Mouse (Mus musculus): ENCODE data around the gene Ankrd55. TPM values are rescaled to one million over a fixed set of nuclear protein-coding genes. Genes with fewer than 3 reads are reported as not detected.

Ankrd55 gene
- 0.08 and 0.33 TPM in 2 replicates for polyA plus RNA-seq (2015; fragmentation: Nextera tagmentation; extraction: Ambion mirVana)

- ATAC-seq (ENCODE audit: low FRiP score, low TSS enrichment) (peak; percentile 93), DNase-seq (ENCODE audit: low spot score) (peak; percentile 83)
- H3K4me1 ChIP-seq (replicated peaks; ENCODE audit: control insufficient read depth, insufficient read depth): no peaks in the 10 kb centered on the region
- H3K27me3 ChIP-seq (ENCODE audit: control insufficient read depth, insufficient read depth, low read length): no peaks in the 10 kb centered on the region
- H3K9me3 ChIP-seq (ENCODE audit: control insufficient read depth, low read length): no peaks in the 10 kb centered on the region
- WGBS: 14% methylated on average over 22 of the region's 22 CpGs
- no peaks in the 10 kb centered on the region for H3K36me3 ChIP-seq (ENCODE audit: control insufficient read depth, insufficient read depth, low read length)
- TF ChIP-seq CTCF (IDR thresholded peaks at IDR 0.05; ENCODE audit: low read depth): no peak
- TF ChIP-seq EP300 (optimal IDR thresholded peaks at IDR 0.05): no peak
- H3K4me2 ChIP-seq (replicated peaks; ENCODE audit: low read depth): peak within 1 kb of the TSS; percentile 48
- H3K9ac ChIP-seq (ENCODE audit: low read length): no peak within 1 kb of the TSS
- no peak within 1 kb of the TSS for H3K4me3 ChIP-seq (ENCODE audit: low read depth, low read length)
- no peak within 1 kb of the TSS for H3K27ac ChIP-seq (replicated peaks)
These were observed at the start of gene Ankrd55 for GRCm38 (mm10) chr13:112288225-112289178. Gene Ankrd55 (plus strand): TSS chr13:112288451.

DNA sequence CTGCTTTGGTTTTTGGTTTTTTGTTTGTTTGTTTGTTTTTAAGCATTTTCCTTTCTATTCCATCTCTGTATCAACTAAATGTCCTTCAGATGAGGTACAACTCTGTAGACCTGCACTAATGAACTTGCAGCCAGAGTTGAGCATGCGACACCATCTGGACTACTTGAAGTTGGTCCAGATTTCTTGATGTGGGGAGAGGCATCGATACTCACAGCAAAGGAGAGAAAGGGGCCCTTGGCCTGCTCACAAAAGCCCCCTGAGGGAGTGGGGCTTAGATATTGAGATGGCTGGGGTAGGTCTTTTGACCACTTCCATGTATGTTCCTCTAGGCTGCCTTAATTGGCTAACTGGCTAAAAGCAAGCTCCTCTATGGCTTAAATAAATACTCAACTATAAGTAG lies 49.0 kb upstream of the Ankrd55 start:
- no peak for TF ChIP-seq CTCF (IDR thresholded peaks at IDR 0.05; ENCODE audit: low read depth)
- no peak for TF ChIP-seq EP300 (optimal IDR thresholded peaks at IDR 0.05)
- Histone ChIP-seq H3K9ac (ENCODE audit: low read length) (no peak overlapping the region), H3K4me2 (replicated peaks; ENCODE audit: low read depth) (no peak overlapping the region), H3K27ac (replicated peaks) (no peak overlapping the region), H3K9me3 (ENCODE audit: control insufficient read depth, low read length) (no peaks in the 10 kb centered on the region), H3K4me3 (ENCODE audit: low read depth, low read length) (no peak overlapping the region), H3K4me1 (replicated peaks; ENCODE audit: control insufficient read depth, insufficient read depth) (no peaks in the 10 kb centered on the region), H3K36me3 (ENCODE audit: control insufficient read depth, insufficient read depth, low read length) (no peaks in the 10 kb centered on the region), H3K27me3 (ENCODE audit: control insufficient read depth, insufficient read depth, low read length) (no peaks in the 10 kb centered on the region)
- no peak for ATAC-seq (ENCODE audit: low FRiP score, low TSS enrichment)
- WGBS: 91% methylated on average over 2 of the region's 2 CpGs
- no peak for DNase-seq (ENCODE audit: low spot score)

DNA sequence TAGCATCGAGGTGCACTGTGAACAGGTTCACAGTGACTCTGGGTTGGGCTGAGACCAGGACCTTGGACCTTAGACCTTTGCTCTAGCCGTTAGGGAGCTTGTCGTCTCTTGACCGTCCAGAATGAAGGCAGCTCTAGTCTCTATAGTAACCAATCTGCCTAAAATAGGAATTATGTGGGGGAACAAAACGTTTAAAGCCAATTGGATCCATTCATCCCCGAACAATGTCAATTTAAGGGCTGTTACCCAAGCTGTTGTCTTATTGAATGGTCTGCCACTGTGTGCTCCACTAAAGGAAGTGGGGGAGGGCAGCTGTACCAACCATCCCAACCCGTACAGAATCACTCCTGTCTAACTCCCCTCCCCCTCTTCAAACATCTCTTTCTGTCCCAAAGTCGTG lies 46.8 kb upstream of the Ankrd55 start:
- no peak for TF ChIP-seq CTCF (IDR thresholded peaks at IDR 0.05; ENCODE audit: low read depth)
- TF ChIP-seq EP300 (optimal IDR thresholded peaks at IDR 0.05): no peak
- H3K4me3 ChIP-seq (ENCODE audit: low read depth, low read length): no peak overlapping the region
- no peak overlapping the region for H3K9ac ChIP-seq (ENCODE audit: low read length)
- no peak overlapping the region for H3K27ac ChIP-seq (replicated peaks)
- DNase-seq (ENCODE audit: low spot score) (no peak), ATAC-seq (ENCODE audit: low FRiP score, low TSS enrichment) (no peak)
- H3K9me3 ChIP-seq (ENCODE audit: control insufficient read depth, low read length): no peaks in the 10 kb centered on the region
- no peaks in the 10 kb centered on the region for H3K36me3 ChIP-seq (ENCODE audit: control insufficient read depth, insufficient read depth, low read length)
- 44% methylated on average over 8 of the region's 8 CpGs for WGBS
- no peak overlapping the region for H3K4me2 ChIP-seq (replicated peaks; ENCODE audit: low read depth)
- no peaks in the 10 kb centered on the region for H3K4me1 ChIP-seq (replicated peaks; ENCODE audit: control insufficient read depth, insufficient read depth)
- H3K27me3 ChIP-seq (ENCODE audit: control insufficient read depth, insufficient read depth, low read length): no peaks in the 10 kb centered on the region

GRCm38 (mm10) chr13:112245131-112245530 lies 43.1 kb upstream of the Ankrd55 start:
- H3K27ac ChIP-seq (replicated peaks): no peak overlapping the region
- no peaks in the 10 kb centered on the region for H3K36me3 ChIP-seq (ENCODE audit: control insufficient read depth, insufficient read depth, low read length)
- H3K27me3 ChIP-seq (ENCODE audit: control insufficient read depth, insufficient read depth, low read length): no peaks in the 10 kb centered on the region
- H3K9me3 ChIP-seq (ENCODE audit: control insufficient read depth, low read length): no peaks in the 10 kb centered on the region
- ATAC-seq (ENCODE audit: low FRiP score, low TSS enrichment) (no peak), DNase-seq (ENCODE audit: low spot score) (no peak)
- no peak overlapping the region for H3K9ac ChIP-seq (ENCODE audit: low read length)
- 56% methylated on average over 5 of the region's 5 CpGs for WGBS
- H3K4me3 ChIP-seq (ENCODE audit: low read depth, low read length): no peak overlapping the region
- H3K4me2 ChIP-seq (replicated peaks; ENCODE audit: low read depth): no peak overlapping the region
- TF ChIP-seq EP300 (optimal IDR thresholded peaks at IDR 0.05): no peak
- no peak for TF ChIP-seq CTCF (IDR thresholded peaks at IDR 0.05; ENCODE audit: low read depth)
- no peaks in the 10 kb centered on the region for H3K4me1 ChIP-seq (replicated peaks; ENCODE audit: control insufficient read depth, insufficient read depth)

GRCm38 (mm10) chr13:112251433-112251832 lies 36.8 kb upstream of the Ankrd55 start:
- ATAC-seq (ENCODE audit: low FRiP score, low TSS enrichment) (no peak), DNase-seq (ENCODE audit: low spot score) (no peak)
- no peak overlapping the region for H3K4me2 ChIP-seq (replicated peaks; ENCODE audit: low read depth)
- WGBS: 66% methylated on average over 2 of the region's 2 CpGs
- H3K9ac ChIP-seq (ENCODE audit: low read length): no peak overlapping the region
- H3K4me3 ChIP-seq (ENCODE audit: low read depth, low read length): no peak overlapping the region
- no peak for TF ChIP-seq CTCF (IDR thresholded peaks at IDR 0.05; ENCODE audit: low read depth)
- no peaks in the 10 kb centered on the region for H3K36me3 ChIP-seq (ENCODE audit: control insufficient read depth, insufficient read depth, low read length)
- H3K27me3 ChIP-seq (ENCODE audit: control insufficient read depth, insufficient read depth, low read length): no peaks in the 10 kb centered on the region
- H3K4me1 ChIP-seq (replicated peaks; ENCODE audit: control insufficient read depth, insufficient read depth): no peaks in the 10 kb centered on the region
- H3K27ac ChIP-seq (replicated peaks): no peak overlapping the region
- H3K9me3 ChIP-seq (ENCODE audit: control insufficient read depth, low read length): no peaks in the 10 kb centered on the region

DNA sequence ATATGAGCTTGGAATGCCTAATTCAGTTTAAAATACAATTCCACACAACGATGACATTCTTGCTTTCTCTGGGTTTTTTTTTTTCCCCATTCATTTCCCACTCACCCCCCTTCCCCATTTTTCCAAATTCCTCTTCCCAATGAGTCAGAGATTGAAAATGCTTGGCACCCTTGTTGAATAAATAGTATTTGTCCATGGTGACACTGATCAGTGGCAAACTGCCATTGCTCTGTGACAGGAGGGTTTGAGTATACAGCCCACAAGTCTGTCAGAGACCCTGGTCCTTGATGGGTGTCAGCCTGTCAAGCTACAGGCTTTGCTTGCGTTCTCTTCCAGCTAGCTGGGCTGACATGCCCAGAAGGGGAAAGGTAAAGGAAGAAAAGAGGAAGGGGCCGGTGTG lies 36.2 kb upstream of the Ankrd55 start:
- H3K27ac ChIP-seq (replicated peaks): no peak overlapping the region
- DNase-seq (ENCODE audit: low spot score) (no peak), ATAC-seq (ENCODE audit: low FRiP score, low TSS enrichment) (no peak)
- 75% methylated on average over 3 of the region's 3 CpGs for WGBS
- no peak overlapping the region for H3K9ac ChIP-seq (ENCODE audit: low read length)
- no peaks in the 10 kb centered on the region for H3K4me1 ChIP-seq (replicated peaks; ENCODE audit: control insufficient read depth, insufficient read depth)
- H3K36me3 ChIP-seq (ENCODE audit: control insufficient read depth, insufficient read depth, low read length): no peaks in the 10 kb centered on the region
- H3K27me3 ChIP-seq (ENCODE audit: control insufficient read depth, insufficient read depth, low read length): no peaks in the 10 kb centered on the region
- H3K4me2 ChIP-seq (replicated peaks; ENCODE audit: low read depth): no peak overlapping the region
- no peak overlapping the region for H3K4me3 ChIP-seq (ENCODE audit: low read depth, low read length)
- H3K9me3 ChIP-seq (ENCODE audit: control insufficient read depth, low read length): no peaks in the 10 kb centered on the region
- TF ChIP-seq EP300 (optimal IDR thresholded peaks at IDR 0.05) (no peak), CTCF (IDR thresholded peaks at IDR 0.05; ENCODE audit: low read depth) (no peak)
